Mouse (Mus musculus): ENCODE data around the gene Cntnap2. TPM values are rescaled to one million over a fixed set of nuclear protein-coding genes. Genes with fewer than 3 reads are reported as not detected.

The Cntnap2 gene
- total RNA-seq, 4 experiments from 2014 or later = 99.5 to 119 (median 107) TPM

- DNase-seq (ENCODE audit: low spot score in 2 of 2) = no peak
Measured at GRCm38 (mm10) chr6:45887901-45888300, 828.7 kb downstream of the Cntnap2 start.

GRCm38 (mm10) chr6:45938263-45938662 lies 879.1 kb downstream of the Cntnap2 start:
- no peak for DNase-seq (ENCODE audit: low spot score in 2 of 2)

- no peak for DNase-seq (ENCODE audit: low spot score in 2 of 2)
Measured at GRCm38 (mm10) chr6:45938775-45939174, 879.6 kb downstream of the Cntnap2 start.

GRCm38 (mm10) chr6:45945144-45945985 lies 886.2 kb downstream of the Cntnap2 start:
- DNase-seq (ENCODE audit: low spot score in 2 of 2) = no peak

- no peak for DNase-seq (ENCODE audit: low spot score in 2 of 2)
Measured at GRCm38 (mm10) chr6:45954773-45955172, 895.6 kb downstream of the Cntnap2 start.

GRCm38 (mm10) chr6:45964494-45964893 lies 905.3 kb downstream of the Cntnap2 start:
- DNase-seq (ENCODE audit: low spot score in 2 of 2) = no peak

GRCm38 (mm10) chr6:45974471-45975154 lies 915.5 kb downstream of the Cntnap2 start:
- DNase-seq (ENCODE audit: low spot score in 2 of 2) = no peak

GRCm38 (mm10) chr6:45979171-45979570 lies 920.0 kb downstream of the Cntnap2 start:
- no peak for DNase-seq (ENCODE audit: low spot score in 2 of 2)

GRCm38 (mm10) chr6:45988051-45988450 lies 928.9 kb downstream of the Cntnap2 start:
- peak in 1 of 2 experiments; percentile 15 for DNase-seq (ENCODE audit: low spot score in 2 of 2)

GRCm38 (mm10) chr6:45991086-45991485 lies 931.9 kb downstream of the Cntnap2 start:
- DNase-seq (ENCODE audit: low spot score in 2 of 2) = no peak

- no peak for DNase-seq (ENCODE audit: low spot score in 2 of 2)
Measured at GRCm38 (mm10) chr6:46022515-46023143, 963.5 kb downstream of the Cntnap2 start.

- DNase-seq (ENCODE audit: low spot score in 2 of 2) = no peak
Measured at GRCm38 (mm10) chr6:46031821-46032594, 972.9 kb downstream of the Cntnap2 start.

GRCm38 (mm10) chr6:46033108-46033507 lies 974.0 kb downstream of the Cntnap2 start:
- peak; percentile 48 to 55 for DNase-seq (ENCODE audit: low spot score in 2 of 2)

- peak in 1 of 2 experiments; percentile 16 for DNase-seq (ENCODE audit: low spot score in 2 of 2)
Measured at GRCm38 (mm10) chr6:46040671-46041070, 981.5 kb downstream of the Cntnap2 start.

GRCm38 (mm10) chr6:46080236-46080635 lies 1021.1 kb downstream of the Cntnap2 start:
- no peak for DNase-seq (ENCODE audit: low spot score in 2 of 2)

GRCm38 (mm10) chr6:46081432-46081831 lies 1022.3 kb downstream of the Cntnap2 start:
- DNase-seq (ENCODE audit: low spot score in 2 of 2) = no peak

- no peak for DNase-seq (ENCODE audit: low spot score in 2 of 2)
Measured at GRCm38 (mm10) chr6:46143189-46143841, 1084.2 kb downstream of the Cntnap2 start.

GRCm38 (mm10) chr6:46166837-46167236 lies 1107.7 kb downstream of the Cntnap2 start:
- no peak for DNase-seq (ENCODE audit: low spot score in 2 of 2)

- no peak for DNase-seq (ENCODE audit: low spot score in 2 of 2)
Measured at GRCm38 (mm10) chr6:46197298-46197697, 1138.1 kb downstream of the Cntnap2 start.

GRCm38 (mm10) chr6:46201828-46202227 lies 1142.7 kb downstream of the Cntnap2 start:
- no peak for DNase-seq (ENCODE audit: low spot score in 2 of 2)

GRCm38 (mm10) chr6:46205531-46205930 lies 1146.4 kb downstream of the Cntnap2 start:
- no peak for DNase-seq (ENCODE audit: low spot score in 2 of 2)

Measured in layer of hippocampus, adult 8-10 months (tissue).